Mouse (Mus musculus): ENCODE data around the gene Nudt9. TPM values are rescaled to one million over a fixed set of nuclear protein-coding genes. Genes with fewer than 3 reads are reported as not detected.

Gene Nudt9
- total and polyA plus RNA-seq, 3 experiments, result 58.5 to 83.8 (median 65.3) TPM

DNA sequence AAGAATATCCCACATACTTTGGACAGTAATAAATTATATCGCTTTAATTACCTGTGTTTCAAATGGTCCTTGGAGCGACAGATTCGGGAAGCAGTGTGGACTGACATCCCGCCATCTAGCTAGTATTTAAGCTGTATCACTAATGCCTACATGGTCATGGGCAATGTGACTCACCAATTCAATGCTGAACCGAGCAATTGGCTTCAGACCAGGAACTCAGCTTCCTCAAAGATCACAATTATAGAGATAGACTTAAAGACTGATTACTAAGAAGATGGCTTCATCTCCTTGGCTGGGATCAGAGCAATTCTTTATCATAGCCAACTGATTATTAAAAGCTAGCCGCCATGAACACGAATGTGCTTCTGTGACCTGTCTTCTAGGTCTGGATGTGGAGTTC is 31.4 kb downstream of the Nudt9 start, which contains the start of gene Gm17660:
Gm17660 (minus strand) TSS at position 101 of the 400 bp plus-strand sequence.
- Histone ChIP-seq H3K4me3 (replicated peaks in 1 of 3; ENCODE audit: low read depth in 2 of 3, low read length in 2 of 3, poor library complexity in 1 of 3) (no peak within 1 kb of the TSS), H3K79me2 (replicated peaks; ENCODE audit: control insufficient read depth, extremely low read depth, insufficient read depth, poor library complexity, severe bottlenecking) (no peaks in the 10 kb centered on the region), H3K27ac (ENCODE audit: insufficient read depth, low read depth) (no peak within 1 kb of the TSS), H3K9me3 (replicated peaks; ENCODE audit: low read length) (no peaks in the 10 kb centered on the region), H3K27me3 (replicated peaks) (no peaks in the 10 kb centered on the region), H3K9ac (ENCODE audit: insufficient read depth, low read depth) (no peak within 1 kb of the TSS), H3K36me3 (replicated peaks in 1 of 2; ENCODE audit: control insufficient read depth in 1 of 2, insufficient read depth in 1 of 2, low read length in 1 of 2) (no peaks in the 10 kb centered on the region), H3K4me1 (ENCODE audit: control insufficient read depth in 1 of 2, insufficient read depth in 2 of 2) (peaks cover 0 to 9% of the 10 kb centered on the region in 2 experiments; a peak in 2 of 4 replicates), H3K4me2 (ENCODE audit: insufficient read depth, low read depth, poor library complexity, severe bottlenecking) (no peak within 1 kb of the TSS)
- dilution Hi-C loops (cut with MboI; ENCODE audit: extremely low pct_ligation_motif_present, extremely low pct_unique_long_range_greater_than_20kb, low sequenced_read_pairs), result no loop called here
- no peak for TF ChIP-seq ETS1 (conservative IDR thresholded peaks at IDR 0.05; ENCODE audit: low read depth, low read length)
- in situ Hi-C loops (cut with MboI; ENCODE audit: low pct_ligation_motif_present, low pct_unique_long_range_greater_than_20kb, low sequenced_read_pairs), result no loop called here
- DNase-seq (ENCODE audit: extremely low read depth), result no peak

GRCm38 (mm10) chr5:104080736-104081135 is 34.6 kb downstream of the Nudt9 start:
- Histone ChIP-seq H3K4me3 (replicated peaks in 1 of 3; ENCODE audit: low read depth in 2 of 3, low read length in 2 of 3, poor library complexity in 1 of 3) (no peak overlapping the region), H3K4me2 (ENCODE audit: insufficient read depth, low read depth, poor library complexity, severe bottlenecking) (no peak overlapping the region), H3K9me3 (replicated peaks; ENCODE audit: low read length) (no peaks in the 10 kb centered on the region), H3K4me1 (ENCODE audit: control insufficient read depth in 1 of 2, insufficient read depth in 2 of 2) (peaks cover 0 to 6% of the 10 kb centered on the region in 2 experiments; a peak in 2 of 4 replicates), H3K79me2 (replicated peaks; ENCODE audit: control insufficient read depth, extremely low read depth, insufficient read depth, poor library complexity, severe bottlenecking) (no peaks in the 10 kb centered on the region), H3K9ac (ENCODE audit: insufficient read depth, low read depth) (no peak overlapping the region), H3K27ac (ENCODE audit: insufficient read depth, low read depth) (no peak overlapping the region), H3K27me3 (replicated peaks) (no peaks in the 10 kb centered on the region), H3K36me3 (replicated peaks in 1 of 2; ENCODE audit: control insufficient read depth in 1 of 2, insufficient read depth in 1 of 2, low read length in 1 of 2) (no peaks in the 10 kb centered on the region)
- dilution Hi-C loops (cut with MboI; ENCODE audit: extremely low pct_ligation_motif_present, extremely low pct_unique_long_range_greater_than_20kb, low sequenced_read_pairs), result no loop called here
- no peak for DNase-seq (ENCODE audit: extremely low read depth)
- in situ Hi-C loops (cut with MboI; ENCODE audit: low pct_ligation_motif_present, low pct_unique_long_range_greater_than_20kb, low sequenced_read_pairs), result no loop called here
- no peak for TF ChIP-seq CHD1 (IDR thresholded peaks at IDR 0.05; ENCODE audit: low read depth, low read length)
- TF ChIP-seq MEF2A (IDR thresholded peaks at IDR 0.05; ENCODE audit: borderline replicate concordance, low read depth, low read length), result no peak
- no peak for TF ChIP-seq NRF1 (IDR thresholded peaks at IDR 0.05; ENCODE audit: low read depth, low read length)
- TF ChIP-seq MAFK (IDR thresholded peaks at IDR 0.05; ENCODE audit: insufficient replicate concordance, low read length), result no peak
- no peak for TF ChIP-seq GABPA (IDR thresholded peaks at IDR 0.05; ENCODE audit: insufficient replicate concordance, low read depth, low read length)
- no peak for TF ChIP-seq JUN (IDR thresholded peaks at IDR 0.05; ENCODE audit: insufficient read depth, low read depth, low read length)
- no peak for TF ChIP-seq UBTF (IDR thresholded peaks at IDR 0.05; ENCODE audit: low read depth, low read length)
- TF ChIP-seq RAD21 (IDR thresholded peaks at IDR 0.05; ENCODE audit: low read depth, low read length), result no peak
- TF ChIP-seq ZNF384 (IDR thresholded peaks at IDR 0.05; ENCODE audit: low read depth, low read length), result no peak

- TF ChIP-seq MAX (IDR thresholded peaks at IDR 0.05; ENCODE audit: low read length), result no peak
- TF ChIP-seq POLR2A (IDR thresholded peaks at IDR 0.05; ENCODE audit: low read depth, low read length), result no peak
- no peak for TF ChIP-seq MAZ (IDR thresholded peaks at IDR 0.05; ENCODE audit: low read depth, low read length)
- TF ChIP-seq KAT2A (IDR thresholded peaks at IDR 0.05; ENCODE audit: insufficient replicate concordance, low read length), result no peak
- no peak for TF ChIP-seq BHLHE40 (IDR thresholded peaks at IDR 0.05; ENCODE audit: low read depth, low read length)
- no peak for TF ChIP-seq SMC3 (IDR thresholded peaks at IDR 0.05; ENCODE audit: low read depth, low read length)
- no peak for TF ChIP-seq ZKSCAN1 (IDR thresholded peaks at IDR 0.05; ENCODE audit: borderline replicate concordance, low read depth, low read length)
- TF ChIP-seq EP300 (IDR thresholded peaks at IDR 0.05; ENCODE audit: low read length), result no peak
- no peak for TF ChIP-seq NELFE (IDR thresholded peaks at IDR 0.05; ENCODE audit: low read depth, low read length)
- H3K79me2 ChIP-seq (replicated peaks; ENCODE audit: control insufficient read depth, extremely low read depth, insufficient read depth, poor library complexity, severe bottlenecking), result no peaks in the 10 kb centered on the region
- no peak overlapping the region for H3K27ac ChIP-seq (ENCODE audit: insufficient read depth, low read depth)
- in situ Hi-C loops (cut with MboI; ENCODE audit: low pct_ligation_motif_present, low pct_unique_long_range_greater_than_20kb, low sequenced_read_pairs), result no loop called here
- no peak overlapping the region for H3K4me3 ChIP-seq (replicated peaks in 1 of 3; ENCODE audit: low read depth in 2 of 3, low read length in 2 of 3, poor library complexity in 1 of 3)
- H3K9me3 ChIP-seq (replicated peaks; ENCODE audit: low read length), result peaks cover 4% of the 10 kb centered on the region
- no peak for DNase-seq (ENCODE audit: extremely low read depth)
- dilution Hi-C loops (cut with MboI; ENCODE audit: extremely low pct_ligation_motif_present, extremely low pct_unique_long_range_greater_than_20kb, low sequenced_read_pairs), result no loop called here
- peaks cover 0 to 6% of the 10 kb centered on the region in 2 experiments; a peak in 2 of 4 replicates for H3K4me1 ChIP-seq (ENCODE audit: control insufficient read depth in 1 of 2, insufficient read depth in 2 of 2)
- H3K36me3 ChIP-seq (replicated peaks in 1 of 2; ENCODE audit: control insufficient read depth in 1 of 2, insufficient read depth in 1 of 2, low read length in 1 of 2), result no peaks in the 10 kb centered on the region
- H3K27me3 ChIP-seq (replicated peaks), result no peaks in the 10 kb centered on the region
- H3K9ac ChIP-seq (ENCODE audit: insufficient read depth, low read depth), result no peak overlapping the region
- H3K4me2 ChIP-seq (ENCODE audit: insufficient read depth, low read depth, poor library complexity, severe bottlenecking), result no peak overlapping the region
Measured at GRCm38 (mm10) chr5:104085366-104085765, 39.3 kb downstream of the Nudt9 start.
